Mouse (Mus musculus) adipocyte (in vitro differentiated cells): ENCODE measurements around the gene 4933407L21Rik.
"Not testable (repeated sequence)": the region's sequence is repeated elsewhere in the genome, so short reads cannot be mapped to it uniquely, and the experiment has no call there.

Experiments used
- DNase-seq: peaks from one replicate; pipeline ENCODE4 v3.0.0-alpha.2; 2016; ENCODE audit warnings: low spot score

Gene 4933407L21Rik

DNA sequence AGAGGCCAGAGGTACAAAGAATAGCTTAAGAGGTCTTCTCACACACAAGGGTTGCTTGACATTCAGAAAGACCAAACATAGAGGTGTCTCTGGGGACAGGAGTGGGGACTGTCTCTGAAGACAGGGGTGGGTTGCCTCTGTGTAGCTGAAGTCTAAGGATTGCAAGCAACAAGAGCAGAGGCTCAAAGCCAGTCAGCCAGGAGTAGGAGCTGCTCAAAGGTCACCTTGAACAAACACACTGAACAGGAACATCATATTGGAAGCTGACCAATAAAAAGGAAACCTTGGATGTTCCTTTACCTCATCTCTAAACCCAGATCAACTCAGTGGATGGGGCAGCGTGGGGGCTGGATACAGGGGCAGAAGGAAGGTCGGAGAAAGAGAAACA, 31.6 kb downstream of the 4933407L21Rik start:
- no peak for DNase-seq

DNA sequence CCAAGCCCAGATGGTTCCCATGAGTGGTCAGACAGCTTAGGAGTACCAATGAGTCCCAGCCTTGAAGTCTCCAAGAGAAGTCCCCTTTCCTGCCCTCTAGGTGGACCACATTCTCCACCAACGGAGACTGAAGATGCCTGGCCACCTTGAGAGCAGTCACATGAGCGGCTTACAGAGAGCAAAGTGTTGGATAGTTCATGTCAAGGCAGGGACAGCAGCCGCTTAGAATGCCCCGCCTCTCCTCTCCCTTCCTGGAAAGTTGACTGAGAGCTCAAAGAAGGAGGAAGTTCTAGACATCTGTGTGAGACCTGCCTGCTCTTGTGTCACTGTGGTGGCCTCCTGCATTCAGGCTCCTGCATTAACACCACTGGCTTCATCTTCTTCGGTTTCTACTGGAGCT, 32.6 kb downstream of the 4933407L21Rik start, which contains the start of gene Gpr55:
Gpr55 (minus strand) TSS at position 135 of the 400 bp plus-strand sequence.
- DNase-seq = no peak

- DNase-seq = no peak
Observed at GRCm38 (mm10) chr1:85962081-85962480, 33.8 kb downstream of the 4933407L21Rik start.

DNA sequence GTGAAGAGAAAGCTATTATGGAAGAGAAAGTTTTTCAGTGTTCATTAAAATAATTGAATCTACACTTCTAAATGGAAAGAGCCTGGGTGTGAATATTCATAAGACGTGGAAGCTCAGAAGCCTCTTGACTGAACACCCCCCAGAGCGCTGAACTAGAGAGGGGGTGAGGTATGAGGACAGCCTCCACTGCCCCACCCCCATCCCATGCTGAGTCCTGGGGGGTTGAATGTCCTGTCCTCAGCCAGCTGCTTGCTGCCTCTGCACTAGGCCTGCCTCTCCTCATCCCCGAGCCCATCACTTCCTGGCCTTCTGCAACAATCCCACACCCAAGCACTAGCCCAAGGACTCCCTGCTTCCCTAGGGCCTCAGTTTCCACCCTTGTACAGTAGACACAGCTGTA, 37.6 kb downstream of the 4933407L21Rik start:
- DNase-seq = no peak

GRCm38 (mm10) chr1:85969081-85969480, 40.8 kb downstream of the 4933407L21Rik start:
- no peak for DNase-seq

DNA sequence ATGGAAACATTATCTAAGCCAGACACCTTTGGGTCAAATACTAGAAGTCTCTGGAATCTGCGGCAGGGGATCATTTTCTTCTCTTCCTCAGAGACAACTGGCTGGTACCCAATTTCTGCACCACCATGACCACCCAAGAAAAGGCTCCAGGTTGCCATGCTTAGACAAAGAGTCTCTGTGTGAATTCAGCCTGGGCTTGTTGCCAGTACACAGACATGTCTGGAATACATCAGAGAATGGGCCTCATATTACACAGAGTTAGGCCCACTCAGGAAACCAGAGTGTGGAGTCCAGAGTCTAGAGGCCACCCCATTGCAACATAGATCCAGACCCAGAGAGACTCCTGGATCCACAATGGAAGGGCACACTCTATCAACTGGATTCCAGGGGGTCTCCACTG, 41.2 kb downstream of the 4933407L21Rik start:
- no peak for DNase-seq

DNA sequence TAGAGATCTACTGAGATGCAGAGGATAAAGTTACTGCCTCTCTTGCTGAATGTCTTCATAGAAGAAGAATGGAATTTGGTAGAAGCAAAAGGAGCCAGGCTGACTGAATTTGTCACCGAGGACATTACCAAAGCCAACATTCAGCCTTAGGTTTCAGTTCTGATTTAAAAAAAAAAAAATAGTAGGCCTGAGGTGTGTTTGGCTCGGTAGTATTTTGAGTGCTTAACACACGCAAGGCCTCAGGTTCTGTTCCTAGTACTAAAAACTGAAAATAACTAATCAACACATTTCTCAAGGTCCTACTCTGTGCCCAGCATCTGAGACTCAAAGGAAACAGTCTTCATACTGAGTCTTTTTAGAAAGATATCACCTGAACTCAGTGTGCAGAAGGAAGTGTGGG, 42.8 kb downstream of the 4933407L21Rik start:
- DNase-seq = no peak

DNA sequence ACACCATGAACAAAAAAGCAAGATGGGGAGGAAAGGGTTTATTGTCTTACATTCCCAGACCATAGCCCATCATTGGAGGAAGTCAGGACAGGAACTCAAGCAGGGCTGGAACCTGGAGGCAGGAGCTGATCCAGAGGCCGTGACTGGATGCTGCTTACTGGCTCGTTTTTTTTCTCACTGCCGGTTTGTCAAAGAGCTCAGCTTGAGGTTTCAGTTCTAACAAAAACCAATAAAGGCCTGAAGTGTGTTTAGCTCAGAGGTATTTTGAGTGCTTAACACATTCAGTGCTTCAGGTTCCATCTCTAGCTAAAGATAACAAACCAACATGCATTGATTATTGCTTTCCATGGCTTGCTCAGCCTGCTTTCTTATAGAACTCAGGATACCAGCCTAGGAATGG, 44.1 kb downstream of the 4933407L21Rik start:
- DNase-seq = no peak

DNA sequence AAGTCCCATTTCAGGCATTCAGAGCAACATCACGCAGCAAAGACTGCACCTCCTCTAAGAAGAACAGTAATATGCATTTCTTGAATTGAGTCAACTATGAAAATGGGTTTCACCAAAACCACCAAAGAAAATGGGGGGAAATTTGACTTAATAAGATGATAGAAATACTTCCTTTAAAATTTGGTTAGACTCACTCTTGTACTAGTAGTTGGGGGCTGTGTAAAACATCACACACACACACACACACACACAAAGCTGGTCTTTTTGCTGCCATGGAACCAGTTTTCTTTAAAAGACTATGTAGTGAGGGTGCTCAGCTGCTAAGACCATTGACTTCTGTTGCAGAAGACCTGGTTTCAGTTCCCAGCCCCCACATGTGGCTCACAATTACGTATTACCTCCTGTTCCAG, 45.2 kb downstream of the 4933407L21Rik start:
- no peak for DNase-seq

DNA sequence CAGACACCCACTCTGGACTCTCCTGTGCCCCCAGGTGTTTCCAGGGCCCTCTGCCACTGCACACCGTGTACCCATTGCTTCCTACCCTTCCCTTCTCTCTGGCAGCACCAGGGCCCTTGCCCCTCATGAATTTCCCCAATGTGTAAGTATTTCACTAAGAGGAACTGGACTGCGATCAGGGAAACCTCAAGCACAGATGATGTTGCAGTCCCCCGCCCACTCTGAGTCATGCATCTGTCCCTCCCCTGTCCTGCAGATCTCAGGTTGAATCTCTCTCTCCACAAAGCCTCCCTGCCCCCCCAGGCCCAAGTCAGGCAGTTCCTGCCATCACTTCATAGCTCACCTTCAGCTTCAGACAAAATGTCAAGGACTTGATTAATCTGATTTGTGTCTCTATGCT, 49.4 kb downstream of the 4933407L21Rik start:
- DNase-seq = no peak

DNA sequence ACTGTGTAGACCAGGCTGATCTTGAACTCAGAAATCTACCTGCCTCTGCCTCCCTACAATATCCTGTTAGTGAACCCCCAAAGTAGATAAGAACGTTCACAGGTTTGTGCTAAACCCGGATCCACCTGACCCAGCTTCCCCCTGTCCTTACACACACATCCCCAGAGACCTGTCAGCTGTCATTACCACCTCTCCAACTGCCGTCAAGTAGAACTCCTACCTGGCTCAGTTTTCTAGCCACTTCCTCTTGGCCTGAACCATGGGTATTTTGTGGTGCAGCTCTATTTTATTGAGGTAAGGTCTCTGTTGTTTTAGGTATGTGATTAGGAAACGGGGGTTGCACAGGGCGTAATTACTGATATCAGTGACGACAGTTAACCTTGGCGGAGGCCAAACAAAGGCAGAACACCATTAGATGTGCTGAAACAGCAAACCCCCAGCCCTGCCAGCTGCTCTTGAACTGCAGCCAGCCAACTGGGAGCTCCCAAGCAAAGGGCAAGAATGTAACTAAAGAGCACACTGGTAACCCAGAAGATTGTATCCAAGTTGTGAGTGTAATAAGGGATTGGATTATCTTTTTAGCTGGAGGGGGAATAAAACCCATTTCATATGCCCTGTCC, 53.6 kb downstream of the 4933407L21Rik start:
- DNase-seq = peak; percentile 50

GRCm38 (mm10) chr1:85985784-85986183, 57.5 kb downstream of the 4933407L21Rik start:
- DNase-seq = no peak

DNA sequence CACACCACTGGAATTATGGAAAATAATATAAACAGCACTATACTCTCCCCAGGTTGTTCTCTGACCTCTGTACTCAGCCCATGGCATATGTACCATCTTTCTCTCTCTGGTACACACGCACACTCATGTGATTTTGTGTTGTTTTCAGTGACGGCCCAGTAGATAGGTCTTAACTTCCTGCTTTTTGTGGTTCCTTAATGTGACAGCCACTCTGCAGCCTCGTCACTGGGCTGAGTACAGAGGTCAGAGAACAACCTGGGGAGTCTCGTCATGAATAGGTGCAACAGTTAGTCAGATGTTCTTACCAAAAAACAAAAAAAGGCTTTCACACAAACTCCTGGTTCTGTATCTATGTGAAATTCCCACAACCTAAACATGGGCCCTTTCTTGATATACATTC, 60.1 kb downstream of the 4933407L21Rik start:
- DNase-seq = no peak

- DNase-seq = not testable (repeated sequence)
Observed at GRCm38 (mm10) chr1:85988882-85989281, 60.6 kb downstream of the 4933407L21Rik start.
